Mouse (Mus musculus) stomach, postnatal 0 days (tissue): ENCODE data around the gene Zhx3.

Experiments
- CTCF ChIP-seq: IDR thresholded peaks from 2 replicates; pipeline ENCODE4 v1.5.1; 2016; ENCODE audit warnings: antibody characterized with exemption, low read depth, mild to moderate bottlenecking, moderate library complexity
- EP300 ChIP-seq: optimal IDR thresholded peaks from 2 replicates; pipeline ENCODE3; 2016; ENCODE audit warnings: antibody characterized with exemption

DNA sequence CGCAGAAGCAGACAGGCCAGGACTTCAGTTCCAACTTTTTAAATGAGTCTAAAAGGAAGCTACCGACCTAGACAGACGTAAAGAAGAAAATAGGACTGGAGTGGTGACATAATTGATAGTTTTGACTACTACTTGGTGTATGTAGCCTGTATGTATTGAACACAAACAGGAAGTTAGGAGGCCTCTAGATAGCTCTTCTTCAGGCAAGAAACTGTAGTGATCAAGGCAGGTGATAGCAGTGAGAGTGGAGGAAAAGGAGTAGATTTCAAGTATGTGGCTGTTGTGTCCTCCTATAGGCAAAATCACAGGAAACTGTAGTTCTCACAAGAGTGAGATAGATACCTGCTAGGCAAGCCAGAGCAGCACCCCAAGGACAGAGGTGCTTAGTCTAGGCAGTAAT lies 165.1 kb downstream of the Zhx3 start:
- TF ChIP-seq CTCF (no peak), EP300 (no peak)
